7 mouse cellular contexts compared by ENCODE assay signal in the genomic region with DNA sequence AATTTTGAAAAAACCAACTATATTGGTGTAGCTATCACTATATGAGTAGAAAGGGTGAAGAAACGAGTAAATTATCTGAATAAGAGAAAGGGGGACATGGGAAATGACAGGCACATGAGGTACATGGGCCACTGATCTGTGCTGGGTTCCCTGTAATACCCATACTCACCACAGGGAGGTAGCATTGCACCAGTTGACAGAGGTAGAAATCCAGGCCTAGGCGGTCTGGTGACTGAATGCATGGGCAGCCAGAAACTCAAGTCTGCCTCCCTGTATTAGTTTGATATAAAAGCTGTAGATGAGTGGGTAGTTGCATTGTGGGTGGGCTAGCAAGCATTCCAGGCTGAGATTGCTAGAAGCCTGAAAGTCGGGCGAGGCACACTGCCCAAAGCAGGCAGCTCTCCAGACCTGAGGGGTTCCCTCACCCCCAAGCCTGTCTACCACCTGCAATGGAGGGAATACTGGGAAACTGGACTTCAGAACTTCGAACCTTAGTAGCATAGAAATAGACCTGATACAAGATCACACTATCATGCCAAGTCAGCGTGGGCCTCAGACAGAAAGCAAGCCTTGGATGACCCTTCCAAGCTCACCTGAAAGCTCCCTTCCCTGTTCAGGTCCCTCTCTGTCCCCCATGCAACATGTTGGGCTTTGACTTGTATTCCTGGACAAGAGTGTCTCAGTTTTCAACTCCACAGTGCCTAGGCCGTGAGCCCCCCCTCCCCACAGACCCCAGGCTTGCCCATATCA. TPM values are rescaled to one million over a fixed set of nuclear protein-coding genes. Genes with fewer than 3 reads are reported as not detected.
DNase-seq lines count a peak whose midpoint lies in the region; ATAC-seq and TF ChIP-seq lines count a peak whose summit lies in the region.

No protein-coding gene starts in this region.

- no peaks in the 10 kb centered on the region for H3K27me3 ChIP-seq in hindbrain, postnatal 0 days (ENCODE audit: insufficient read depth, low read length)

- H3K36me3 ChIP-seq in hindbrain, postnatal 0 days (ENCODE audit: insufficient read depth, low read length) = peaks cover 16% of the 10 kb centered on the region

- H3K27ac ChIP-seq in hindbrain, postnatal 0 days = peak overlapping the region; percentile 27; the same call in 1 of the 2 replicates

- H3K9me3 ChIP-seq in hindbrain, postnatal 0 days (ENCODE audit: low read length) = no peaks in the 10 kb centered on the region

- TF ChIP-seq CTCF in hindbrain, postnatal 0 days (IDR thresholded peaks at IDR 0.05; ENCODE audit: low read depth) = peak; percentile 96

- no peaks in the 10 kb centered on the region for H3K4me1 ChIP-seq in hindbrain, postnatal 0 days (ENCODE audit: insufficient read depth, low read length)

- peak; percentile 85 for ATAC-seq in activated CD4-positive, CD25-positive, alpha-beta regulatory T cell, adult 4 months
- ATAC-seq in hindbrain, postnatal 0 days = peak; percentile 65
- peak; percentile 89 for ATAC-seq in megakaryocyte, adult 5-6 weeks (ENCODE audit: poor library complexity, severe bottlenecking)

- H3K9ac ChIP-seq in hindbrain, postnatal 0 days (replicated peaks; ENCODE audit: low read length) = no peak overlapping the region

- H3K4me3 ChIP-seq in hindbrain, postnatal 0 days (ENCODE audit: low read length) = no peak overlapping the region

- 49% methylated on average over 7 of the region's 7 CpGs for WGBS in hindbrain, postnatal 0 days

- DNase-seq in cerebellum, postnatal 36 days = peak; percentile 74 to 81
- peak; percentile 77 to 88 for DNase-seq in frontal cortex, postnatal 36 days (ENCODE audit: low spot score in 2 of 2)
- DNase-seq in hindbrain, postnatal 0 days (ENCODE audit: low spot score) = peak; percentile 86
- peak; percentile 80 to 88 for DNase-seq in left cerebral cortex, adult 18-20 months (ENCODE audit: low spot score in 2 of 2)
- peak; percentile 85 for DNase-seq in right cerebral cortex, postnatal 10 days (ENCODE audit: low spot score in 2 of 2)

- no peak overlapping the region for H3K4me2 ChIP-seq in hindbrain, postnatal 0 days (ENCODE audit: low read depth, low read length)

RNA-seq across cellular contexts. Expression of gene Gm5767, which starts 5.7 kb away (rescaled TPM):
- polyA plus RNA-seq in activated CD4-positive, CD25-positive, alpha-beta regulatory T cell, adult 4 months (2017; shearing (Covaris generic)) = not detected
- not detected in 2 replicates for total RNA-seq in hindbrain, postnatal 0 days (2014; rRNA removed)
- polyA plus RNA-seq in hindbrain, postnatal 0 days (2015; fragmentation: Nextera tagmentation; extraction: Ambion mirVana) = not detected in 2 replicates
- total RNA-seq in left cerebral cortex, adult 18-20 months (2021) = not detected
- not detected in 2 replicates for total RNA-seq in megakaryocyte, adult 5-6 weeks (2015)
- total RNA-seq in megakaryocyte, adult 5-6 weeks (2017) = not detected in 2 replicates

RNA-seq across cellular contexts. Expression of gene Carhsp1, which starts 14.3 kb away (rescaled TPM):
- 10 to 100 TPM; 25.6 to 32.1 TPM for polyA plus RNA-seq in activated CD4-positive, CD25-positive, alpha-beta regulatory T cell, adult 4 months (2017; shearing (Covaris generic))
- total RNA-seq in hindbrain, postnatal 0 days (2014; rRNA removed) = 120 and 127 TPM in 2 replicates
- 105 and 110 TPM in 2 replicates for polyA plus RNA-seq in hindbrain, postnatal 0 days (2015; fragmentation: Nextera tagmentation; extraction: Ambion mirVana)
- 10 to 100 TPM; 13.0 to 19.1 TPM for total RNA-seq in left cerebral cortex, adult 18-20 months (2021)
- total RNA-seq in megakaryocyte, adult 5-6 weeks (2015) = 18.1 and 21.9 TPM in 2 replicates
- 27.1 and 29.6 TPM in 2 replicates for total RNA-seq in megakaryocyte, adult 5-6 weeks (2017)

RNA-seq across cellular contexts. Expression of gene Tmem186, which starts 48.8 kb away (rescaled TPM):
- polyA plus RNA-seq in activated CD4-positive, CD25-positive, alpha-beta regulatory T cell, adult 4 months (2017; shearing (Covaris generic)) = 10 to 100 TPM; 12.0 to 12.2 TPM
- 18.9 and 19.1 TPM in 2 replicates for total RNA-seq in hindbrain, postnatal 0 days (2014; rRNA removed)
- polyA plus RNA-seq in hindbrain, postnatal 0 days (2015; fragmentation: Nextera tagmentation; extraction: Ambion mirVana) = 14.5 and 15.7 TPM in 2 replicates
- 10 to 100 TPM; 12.4 to 12.7 TPM for total RNA-seq in left cerebral cortex, adult 18-20 months (2021)
- total RNA-seq in megakaryocyte, adult 5-6 weeks (2015) = 4.2 and 4.7 TPM in 2 replicates
- 6.6 and 8.0 TPM in 2 replicates for total RNA-seq in megakaryocyte, adult 5-6 weeks (2017)

RNA-seq across cellular contexts. Expression of gene Pmm2, which starts 48.8 kb away (rescaled TPM):
- polyA plus RNA-seq in activated CD4-positive, CD25-positive, alpha-beta regulatory T cell, adult 4 months (2017; shearing (Covaris generic)) = 100 to 1,000 TPM in 1 of 2 experiments, 10 to 100 TPM in 1; 95.0 to 108 TPM
- total RNA-seq in hindbrain, postnatal 0 days (2014; rRNA removed) = 33.1 and 44.4 TPM in 2 replicates
- 25.7 and 28.5 TPM in 2 replicates for polyA plus RNA-seq in hindbrain, postnatal 0 days (2015; fragmentation: Nextera tagmentation; extraction: Ambion mirVana)
- total RNA-seq in left cerebral cortex, adult 18-20 months (2021) = 10 to 100 TPM; 26.0 to 28.9 TPM
- 44.8 and 52.5 TPM in 2 replicates for total RNA-seq in megakaryocyte, adult 5-6 weeks (2015)
- total RNA-seq in megakaryocyte, adult 5-6 weeks (2017) = 55.3 and 62.6 TPM in 2 replicates
